Mouse (Mus musculus) spleen, embryonic (tissue): ENCODE results near the gene Rbm38.

Source experiments
- CTCF ChIA-PET: fragments of 350-600 bp; sonication (Branson Sonifier 250); formaldehyde crosslinking; loops from one replicate; lab custom pipeline; 2022; lab: Charles Lee

Rbm38 gene

GRCm38 (mm10) chr2:173033531-173033930 is 13.2 kb downstream of the Rbm38 start:
- CTCF ChIA-PET = no interaction called here

DNA sequence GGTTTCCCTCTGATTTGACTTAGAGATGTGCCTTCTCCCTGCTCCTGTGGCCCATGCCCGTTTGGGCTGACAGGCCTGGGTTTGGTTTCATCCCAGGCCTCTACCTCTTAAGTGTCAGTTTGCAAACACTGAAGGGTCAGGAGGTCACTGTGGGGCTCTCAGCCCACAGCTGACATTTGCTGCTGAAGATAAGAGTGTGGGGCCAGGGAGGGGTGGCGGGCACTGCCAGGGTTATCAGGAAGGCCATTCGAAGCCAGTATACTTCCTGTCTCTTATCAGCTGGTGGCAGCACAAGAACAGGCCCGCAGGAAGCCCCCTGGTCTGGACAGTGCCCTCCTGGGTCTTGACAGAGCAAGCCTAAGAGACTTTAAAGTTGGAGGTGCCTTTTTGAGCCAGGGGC is 14.7 kb downstream of the Rbm38 start:
- CTCF ChIA-PET = no interaction called here

- CTCF ChIA-PET = interaction anchor here (0.6 kb wide), 1 partner anchor 505 kb away, joined by 15 read pairs; no protein-coding TSS in a partner anchor
Observed at GRCm38 (mm10) chr2:173035653-173036052, 15.4 kb downstream of the Rbm38 start.

DNA sequence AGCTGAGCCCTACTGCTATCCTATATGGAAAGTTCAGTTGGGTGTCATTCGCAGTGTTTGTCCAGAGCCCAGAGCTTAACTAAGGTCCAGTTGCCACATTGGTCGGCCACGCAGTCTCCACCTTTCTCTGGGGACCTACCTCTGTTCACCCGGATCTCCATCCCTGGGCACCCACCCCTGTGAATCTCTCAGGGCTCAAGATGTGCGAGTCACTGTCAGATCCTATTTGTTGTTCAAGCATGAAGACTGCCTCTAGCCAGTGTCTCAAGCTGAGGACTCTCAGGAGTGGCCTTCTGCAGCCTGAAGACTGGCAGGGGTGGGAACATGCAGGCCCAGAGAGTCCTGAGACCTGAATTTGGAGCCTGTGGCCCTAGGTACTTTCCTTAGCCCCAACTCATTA is 15.8 kb downstream of the Rbm38 start:
- CTCF ChIA-PET = no interaction called here

- CTCF ChIA-PET = interaction anchor here (0.5 to 0.8 kb wide), 2 partner anchors 17 to 22 kb away, joined by 3 to 7 read pairs; partner anchors contain the start of gene Rbm38
Observed at GRCm38 (mm10) chr2:173036611-173037010, 16.3 kb downstream of the Rbm38 start.

- CTCF ChIA-PET = interaction anchor here (0.5 to 0.8 kb wide), 2 partner anchors 17 to 21 kb away, joined by 3 to 7 read pairs; partner anchors contain the start of gene Rbm38
Observed at GRCm38 (mm10) chr2:173037347-173037746, 17.0 kb downstream of the Rbm38 start.

GRCm38 (mm10) chr2:173037827-173038607 is 17.7 kb downstream of the Rbm38 start:
- CTCF ChIA-PET = no interaction called here

DNA sequence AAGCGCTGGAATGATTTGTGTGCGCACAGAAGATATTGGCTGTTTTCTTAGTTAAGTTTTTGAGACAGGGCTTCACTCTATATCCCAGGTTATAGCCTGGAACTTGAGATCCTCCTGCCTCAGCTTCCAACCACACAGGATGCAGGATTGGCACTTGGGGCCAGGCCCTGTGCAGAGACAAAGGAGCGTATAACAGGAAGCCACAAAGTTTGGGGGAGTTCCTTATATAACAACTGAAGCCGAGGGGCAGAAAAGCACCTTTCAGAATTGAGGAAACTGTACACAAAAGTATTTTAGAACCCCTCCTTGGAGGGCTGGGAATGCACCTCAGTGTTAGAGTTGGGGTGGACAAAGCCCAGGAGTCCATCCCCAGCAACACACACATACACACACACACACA is 18.7 kb downstream of the Rbm38 start:
- CTCF ChIA-PET = no interaction called here

GRCm38 (mm10) chr2:173040803-173041202 is 20.5 kb downstream of the Rbm38 start:
- CTCF ChIA-PET = no interaction called here

DNA sequence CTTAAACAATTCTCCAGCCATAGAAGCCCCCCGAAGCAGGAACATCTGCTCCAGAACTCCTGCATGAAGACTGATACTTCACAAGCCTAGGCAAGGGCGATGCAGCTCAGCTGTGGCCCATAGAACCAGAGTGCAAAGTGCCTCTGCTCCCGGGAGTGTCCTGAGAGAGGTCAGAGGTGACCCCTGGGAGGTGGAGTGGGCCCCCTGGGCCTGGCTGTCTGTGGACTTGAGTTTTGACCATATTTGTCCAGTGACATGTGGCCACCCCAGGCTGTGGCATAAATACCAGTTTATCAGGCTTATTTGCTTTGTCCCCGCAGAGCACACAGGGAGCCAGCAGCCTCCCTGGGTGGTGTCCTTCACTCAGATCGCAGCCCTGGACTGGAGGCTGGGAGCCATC is 20.9 kb downstream of the Rbm38 start:
- CTCF ChIA-PET = no interaction called here

- CTCF ChIA-PET = interaction anchor here (1.0 kb wide), 1 partner anchor 11 kb away, joined by 3 read pairs; no protein-coding TSS in a partner anchor
Observed at GRCm38 (mm10) chr2:173041893-173042292, 21.6 kb downstream of the Rbm38 start.

DNA sequence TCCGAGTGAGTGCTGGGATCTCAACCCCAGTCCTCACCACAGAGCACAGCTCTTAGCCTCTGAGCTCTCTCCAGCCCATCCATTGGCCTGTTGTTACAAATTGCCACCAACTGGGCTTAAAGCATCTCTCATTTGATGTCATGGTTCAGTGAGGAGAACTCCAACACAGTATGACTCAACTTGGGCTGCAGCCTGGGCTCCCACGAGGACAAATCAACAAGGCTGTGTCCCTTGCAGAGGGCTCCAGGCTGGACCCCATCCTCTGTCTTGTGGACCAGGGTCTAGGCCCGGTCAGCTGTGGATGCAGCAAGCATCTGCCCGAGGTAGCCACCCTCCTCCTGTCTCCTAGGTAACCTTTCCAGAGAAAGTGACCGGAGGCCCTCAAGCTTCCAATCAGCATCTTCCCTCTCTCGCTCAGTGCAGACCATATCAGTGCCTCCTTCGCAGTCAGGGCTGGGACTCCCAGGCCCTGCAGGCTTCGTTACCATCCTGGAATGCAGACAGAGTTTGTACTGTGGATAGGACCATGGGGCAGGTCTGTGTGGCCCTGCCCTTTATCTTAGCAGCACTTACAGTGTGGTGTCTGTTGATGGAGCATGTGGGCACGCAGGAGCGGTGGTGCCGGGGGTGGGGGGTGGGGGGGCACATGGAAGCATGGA is 22.3 kb downstream of the Rbm38 start:
- CTCF ChIA-PET = interaction anchor here (1.0 kb wide), 1 partner anchor 11 kb away, joined by 3 read pairs; no protein-coding TSS in a partner anchor

DNA sequence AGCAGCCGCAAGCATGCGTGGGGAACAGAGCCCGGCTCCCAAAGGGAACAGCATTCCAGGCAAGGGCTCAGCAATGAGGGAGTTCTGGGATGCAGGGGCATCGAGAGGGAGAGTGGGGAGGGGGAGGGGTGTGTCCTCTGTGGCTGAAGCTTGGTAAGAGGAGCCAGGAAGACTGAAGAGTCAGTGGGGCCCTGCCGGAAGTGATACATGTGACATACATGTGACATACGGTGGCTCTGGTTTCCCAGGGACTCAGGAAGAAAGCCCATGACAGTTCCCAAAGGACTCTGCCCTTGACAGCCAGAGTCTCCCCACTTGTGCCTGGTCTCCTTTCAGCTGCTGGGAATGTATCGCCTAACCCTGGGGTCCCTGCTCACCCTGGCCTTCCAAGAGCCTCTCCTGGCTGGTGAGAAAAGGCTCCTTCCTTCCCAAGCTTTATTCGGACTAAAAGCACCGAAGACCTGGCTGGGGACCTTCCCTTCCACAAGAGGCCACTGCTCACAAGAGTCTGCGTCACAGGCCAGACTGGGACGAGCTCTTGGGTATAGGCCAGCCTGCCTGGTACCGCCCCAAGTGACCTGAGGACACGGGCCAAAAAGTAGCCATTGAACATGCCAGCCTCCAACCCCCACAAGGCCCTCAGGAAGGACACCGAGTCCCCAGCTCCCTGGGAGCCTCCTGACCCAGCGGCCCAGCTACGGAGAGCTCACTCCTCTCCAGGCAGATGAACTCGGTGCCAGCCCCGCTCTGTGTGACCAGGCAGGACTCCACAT is 24.1 kb downstream of the Rbm38 start:
- CTCF ChIA-PET = interaction anchor here (0.6 to 0.8 kb wide), 2 partner anchors 10 to 22 kb away, joined by 3 read pairs; no protein-coding TSS in a partner anchor

DNA sequence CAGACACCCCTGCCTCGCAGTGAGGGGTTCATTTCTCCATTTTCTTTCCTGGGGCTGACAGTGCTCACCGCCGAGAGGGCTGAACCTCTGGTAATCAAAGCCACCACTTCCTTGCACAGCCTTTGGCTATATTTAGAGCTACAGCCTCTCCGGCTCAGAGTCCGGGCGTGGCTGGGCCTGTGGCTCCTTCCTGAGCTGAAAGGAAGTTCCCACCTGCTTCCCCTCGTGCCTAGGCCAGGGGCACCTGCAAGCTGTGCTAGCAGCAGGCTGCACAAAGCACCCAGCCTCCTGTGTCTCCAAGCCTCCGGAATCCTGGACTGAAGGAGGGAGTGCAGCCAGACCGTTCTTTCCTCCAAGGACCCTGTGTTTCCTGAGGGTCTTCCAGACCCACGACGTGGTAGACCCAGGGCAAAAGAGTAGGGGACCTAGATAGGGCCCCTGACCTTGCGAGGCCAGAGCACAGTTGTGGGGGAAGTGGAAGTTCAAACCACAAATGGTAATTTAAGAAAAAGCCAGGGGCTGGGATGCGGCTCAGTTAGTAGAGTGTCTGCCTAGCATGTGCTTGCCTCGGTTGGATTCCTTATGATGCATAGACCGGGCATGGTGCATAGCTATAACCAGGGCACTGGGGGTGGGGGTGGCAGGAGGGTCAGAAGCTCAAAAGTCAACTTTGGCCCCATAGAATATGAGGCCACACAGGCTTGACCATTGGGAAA is 26.4 kb downstream of the Rbm38 start:
- CTCF ChIA-PET = interaction anchor here (0.6 to 1.4 kb wide), 3 partner anchors 7 to 21 kb away, joined by 3 to 6 read pairs (median 4); no protein-coding TSS in a partner anchor

- CTCF ChIA-PET = interaction anchor here (0.6 to 1.4 kb wide), 2 partner anchors 10 to 487 kb away, joined by 3 to 6 read pairs; no protein-coding TSS in a partner anchor
Observed at GRCm38 (mm10) chr2:173047471-173047870, 27.2 kb downstream of the Rbm38 start.

DNA sequence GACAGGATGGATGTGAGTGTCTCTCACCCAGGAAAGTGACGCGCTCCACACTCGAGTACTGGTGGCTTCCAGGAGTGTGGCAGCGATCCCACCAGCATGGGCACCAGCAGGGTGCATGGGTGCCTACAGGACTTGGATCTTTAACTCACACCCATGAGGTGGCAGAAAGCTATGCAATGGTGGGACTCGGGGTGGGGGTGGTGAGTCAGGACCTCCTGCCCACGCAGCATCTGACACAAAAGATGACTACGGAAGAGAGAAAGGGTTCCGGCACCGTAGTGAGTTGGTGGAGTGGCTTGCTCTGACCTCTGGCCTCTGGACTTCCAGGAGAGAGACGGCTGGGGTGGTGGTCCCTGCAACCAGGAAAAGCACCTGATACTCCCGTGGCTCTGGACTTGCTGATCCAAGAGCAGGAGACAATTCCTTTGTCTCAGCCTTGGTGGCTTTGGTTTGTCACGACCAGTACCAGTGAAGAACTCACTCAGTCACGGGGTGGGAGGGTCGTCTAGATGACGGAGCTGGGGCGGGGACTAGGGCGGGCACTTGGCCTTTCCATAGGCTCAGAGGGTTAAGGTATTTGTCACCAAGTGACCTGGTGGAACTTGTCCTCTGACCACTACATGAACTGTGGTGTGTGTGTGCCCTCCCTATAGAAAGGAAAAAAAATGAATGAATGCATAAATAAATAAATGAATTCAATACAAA is 27.9 kb downstream of the Rbm38 start:
- CTCF ChIA-PET = interaction anchor here (0.6 to 1.4 kb wide), 3 partner anchors 10 to 486 kb away, joined by 3 to 6 read pairs (median 3); no protein-coding TSS in a partner anchor

GRCm38 (mm10) chr2:173049231-173049630 is 28.9 kb downstream of the Rbm38 start:
- CTCF ChIA-PET = interaction anchor here (0.6 to 0.7 kb wide), 2 partner anchors 71 to 365 kb away, joined by 4 to 5 read pairs; no protein-coding TSS in a partner anchor

DNA sequence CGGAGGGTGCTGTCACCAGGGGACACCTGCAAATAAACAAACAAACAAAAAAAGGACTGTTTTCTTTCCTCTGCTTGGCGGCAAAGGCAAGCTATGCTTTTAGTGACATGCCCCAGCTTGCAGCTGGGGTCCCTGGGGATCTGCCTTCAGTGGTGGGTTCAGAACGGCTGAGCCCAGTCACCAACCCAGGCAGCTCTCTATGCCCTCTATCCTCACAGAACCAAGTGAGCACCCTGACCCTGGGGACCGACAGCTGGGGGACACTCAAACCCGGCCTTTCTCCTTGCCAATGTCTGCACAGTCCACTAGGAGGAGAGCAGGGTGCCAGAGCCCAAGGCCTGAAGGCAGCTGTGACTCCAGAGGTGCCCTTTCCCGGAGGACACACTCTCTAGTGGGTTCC is 29.5 kb downstream of the Rbm38 start:
- CTCF ChIA-PET = interaction anchor here (0.6 to 2.7 kb wide), 2 partner anchors 25 to 365 kb away, joined by 5 to 13 read pairs; no protein-coding TSS in a partner anchor

DNA sequence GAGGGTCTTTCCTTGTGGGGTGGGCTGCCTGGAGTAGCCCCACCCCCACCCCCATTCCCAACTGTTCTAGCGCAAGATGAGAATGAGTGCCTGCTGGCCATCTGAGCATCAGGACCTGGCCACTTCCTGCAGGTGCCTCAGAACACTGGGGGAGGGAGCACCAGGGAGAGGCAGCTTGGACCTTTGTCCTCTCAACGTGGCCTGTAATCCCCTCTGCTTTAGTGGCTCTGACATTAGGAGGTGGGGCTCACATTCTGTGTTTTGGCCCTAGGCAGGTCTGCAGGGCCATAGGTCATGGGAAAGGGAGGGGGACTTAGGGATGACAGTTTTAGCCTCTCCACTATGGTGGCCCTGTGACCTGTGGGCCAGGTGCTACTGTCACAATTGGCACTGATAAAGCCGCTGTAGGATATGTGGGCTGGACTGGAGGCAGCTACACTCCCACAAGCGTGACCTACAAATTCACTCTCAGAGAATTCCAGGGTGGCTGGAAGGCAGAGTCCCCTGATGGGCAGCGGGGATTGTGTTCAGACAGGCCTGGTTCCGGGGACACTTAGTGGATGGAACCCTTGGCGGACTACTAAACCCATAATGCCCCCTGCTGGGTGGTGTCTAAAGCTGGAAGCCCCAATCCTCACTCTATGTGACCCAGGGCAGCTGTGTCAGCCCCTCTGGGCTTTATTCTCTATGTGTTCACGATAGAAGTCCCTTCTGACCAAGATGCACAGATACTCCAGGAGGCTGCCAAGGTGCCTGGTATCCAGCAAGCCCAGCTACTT is 30.5 kb downstream of the Rbm38 start:
- CTCF ChIA-PET = interaction anchor here (0.7 to 2.7 kb wide), 2 partner anchors 26 to 31 kb away, joined by 11 to 13 read pairs; no protein-coding TSS in a partner anchor
